Mouse (Mus musculus): ENCODE measurements around the gene Chmp2a. TPM values are rescaled to one million over a fixed set of nuclear protein-coding genes. Genes with fewer than 3 reads are reported as not detected.
A peak's percentile ranks its signal among the peaks of the same experiment; 100 is the strongest.
"Not testable (repeated sequence)": the region's sequence is repeated elsewhere in the genome, so short reads cannot be mapped to it uniquely, and the experiment has no call there.

Chmp2a gene
- total RNA-seq (2021) = 173 and 179 TPM in 2 replicates
- long read RNA-seq, experiment 1, transcript Chmp2a-201 (6 exons, 949 nt) = major isoform, 156 of 308 reads
- long read RNA-seq, experiment 1, transcript Chmp2a-203 (6 exons, 930 nt) = minor isoform, 17 of 308 reads
- long read RNA-seq, experiment 1, partial matches to known transcripts = 109 of 308 reads
- long read RNA-seq, experiment 1, other reads (novel, unspliced or antisense) = 25 of 308 reads
- long read RNA-seq, experiment 2, transcript Chmp2a-203 (6 exons, 930 nt) = minor isoform, 20 of 269 reads
- long read RNA-seq, experiment 2, transcript Chmp2a-201 (6 exons, 949 nt) = major isoform, 145 of 269 reads
- long read RNA-seq, experiment 2, partial matches to known transcripts = 84 of 269 reads
- long read RNA-seq, experiment 2, other reads (novel, unspliced or antisense) = 17 of 269 reads

- peak; percentile 98 for DNase-seq
Observed at GRCm38 (mm10) chr7:13034148-13034977, at the start of gene Chmp2a. Gene Chmp2a, minus strand, starts transcription at chr7:13034807.

GRCm38 (mm10) chr7:13072293-13072692 lies 37.7 kb upstream of the Chmp2a start:
- DNase-seq = no peak

- DNase-seq = not testable (repeated sequence)
Observed at GRCm38 (mm10) chr7:13063399-13063798, 28.8 kb upstream of the Chmp2a start.

- no peak for DNase-seq
Observed at GRCm38 (mm10) chr7:13059536-13059935, 24.9 kb upstream of the Chmp2a start.

- DNase-seq = no peak
Observed at GRCm38 (mm10) chr7:13056913-13057700, 22.5 kb upstream of the Chmp2a start.

- DNase-seq = peak; percentile 95
Observed at GRCm38 (mm10) chr7:13054287-13055010, 19.8 kb upstream of the Chmp2a start, which contains the start of gene Mzf1. Gene Mzf1, minus strand, starts transcription at chr7:13054764.

- DNase-seq = no peak
Observed at GRCm38 (mm10) chr7:13053961-13054286, 19.3 kb upstream of the Chmp2a start.

- no peak for DNase-seq
Observed at GRCm38 (mm10) chr7:13053501-13053900, 18.9 kb upstream of the Chmp2a start.

GRCm38 (mm10) chr7:13053001-13053400 lies 18.4 kb upstream of the Chmp2a start:
- no peak for DNase-seq

GRCm38 (mm10) chr7:13046084-13046483 lies 11.5 kb upstream of the Chmp2a start:
- DNase-seq = peak; percentile 81

- no peak for DNase-seq
Observed at GRCm38 (mm10) chr7:13044254-13044625, 9.6 kb upstream of the Chmp2a start.

GRCm38 (mm10) chr7:13043445-13044253 lies 9.0 kb upstream of the Chmp2a start:
- peak; percentile 54 for DNase-seq

- no peak for DNase-seq
Observed at GRCm38 (mm10) chr7:13043120-13043444, 8.5 kb upstream of the Chmp2a start.

GRCm38 (mm10) chr7:13042511-13042910 lies 7.9 kb upstream of the Chmp2a start:
- no peak for DNase-seq

- DNase-seq = no peak
Observed at GRCm38 (mm10) chr7:13041256-13041655, 6.6 kb upstream of the Chmp2a start.

GRCm38 (mm10) chr7:13039181-13039580 lies 4.6 kb upstream of the Chmp2a start:
- no peak for DNase-seq

- no peak for DNase-seq
Observed at GRCm38 (mm10) chr7:13038621-13039169, 4.1 kb upstream of the Chmp2a start.

GRCm38 (mm10) chr7:13037901-13038555 lies 3.4 kb upstream of the Chmp2a start, which contains the start of gene Ube2m:
Gene Ube2m, minus strand, starts transcription at chr7:13038275.
- peak; percentile 99 for DNase-seq

- no peak for DNase-seq
Observed at GRCm38 (mm10) chr7:13037366-13037765, 2.8 kb upstream of the Chmp2a start.

- no peak for DNase-seq
Observed at GRCm38 (mm10) chr7:13036806-13037205, 2.2 kb upstream of the Chmp2a start.
